Mouse (Mus musculus) urinary bladder, adult 2 months (tissue): Measurements from ENCODE around the gene Sae1. TPM values are rescaled to one million over a fixed set of nuclear protein-coding genes. Genes with fewer than 3 reads are reported as not detected.

Experiments
- DNase-seq: peaks from one replicate; pipeline ENCODE4 v3.0.0; 2022; ENCODE audit warnings: low spot score
- polyA plus RNA-seq: library from polyadenylated mRNA; depleted of rRNA; stranded (reverse); fragments of >200 nt; gene quantifications from 2 replicates; pipeline ENCODE4 v1.2.3, GENCODE M21; 2012; rRNA removed

The Sae1 gene
- polyA plus RNA-seq, result 82.4 and 93.7 TPM in 2 replicates

- DNase-seq, result peak; percentile 92
These were observed at the start of gene Sae1 for GRCm38 (mm10) chr7:16387160-16388041. Sae1 (minus strand) TSS chr7:16387806.

GRCm38 (mm10) chr7:16435088-16435487, 47.5 kb upstream of the Sae1 start:
- DNase-seq, result no peak

- no peak for DNase-seq
These were observed 45.9 kb upstream of the Sae1 start for GRCm38 (mm10) chr7:16433352-16433971.

- DNase-seq, result peak; percentile 69
These were observed 38.6 kb upstream of the Sae1 start for GRCm38 (mm10) chr7:16426129-16426729.

GRCm38 (mm10) chr7:16425721-16426120, 38.1 kb upstream of the Sae1 start:
- DNase-seq, result no peak

GRCm38 (mm10) chr7:16423731-16424130, 36.1 kb upstream of the Sae1 start:
- no peak for DNase-seq

GRCm38 (mm10) chr7:16422222-16422856, 34.7 kb upstream of the Sae1 start:
- DNase-seq, result no peak

- no peak for DNase-seq
These were observed 33.0 kb upstream of the Sae1 start for GRCm38 (mm10) chr7:16420493-16421118.

GRCm38 (mm10) chr7:16418713-16419112, 31.1 kb upstream of the Sae1 start:
- DNase-seq, result no peak

- no peak for DNase-seq
These were observed 29.6 kb upstream of the Sae1 start for GRCm38 (mm10) chr7:16417141-16417771.

GRCm38 (mm10) chr7:16415426-16415825, 27.8 kb upstream of the Sae1 start:
- no peak for DNase-seq

- no peak for DNase-seq
These were observed 25.3 kb upstream of the Sae1 start for GRCm38 (mm10) chr7:16412930-16413329.

GRCm38 (mm10) chr7:16412220-16412896, 24.8 kb upstream of the Sae1 start:
- no peak for DNase-seq

- DNase-seq, result no peak
These were observed 23.5 kb upstream of the Sae1 start for GRCm38 (mm10) chr7:16411100-16411499.

GRCm38 (mm10) chr7:16406978-16407377, 19.4 kb upstream of the Sae1 start:
- no peak for DNase-seq

- no peak for DNase-seq
These were observed 18.1 kb upstream of the Sae1 start for GRCm38 (mm10) chr7:16405516-16406351.

- no peak for DNase-seq
These were observed 17.5 kb upstream of the Sae1 start for GRCm38 (mm10) chr7:16405073-16405455.

- no peak for DNase-seq
These were observed 16.9 kb upstream of the Sae1 start for GRCm38 (mm10) chr7:16404315-16405072.
